ENCODE assay signal across 9 mouse cellular contexts in genomic region chr3:96564633-96565032, GRCm38 (mm10). TPM values are rescaled to one million over a fixed set of nuclear protein-coding genes. Genes with fewer than 3 reads are reported as not detected.
DNase-seq lines count a peak whose midpoint lies in the region; ATAC-seq and TF ChIP-seq lines count a peak whose summit lies in the region.
"Had no signal": no experiment of that assay in that cellular context is flagged by ENCODE, and none has a peak within 500 bp of the region (broad histone marks: within the 10 kb centered on the region; RNA-seq: fewer than 3 reads in every experiment).

No protein-coding gene starts in this region.

- intact Hi-C loops in gastrocnemius, postnatal 36 days (cut with DNase I), result no loop called here

- H3K4me2 ChIP-seq in intestine, embryonic 15.5 days (replicated peaks), result peak overlapping the region; percentile 27

- peaks cover 9% of the 10 kb centered on the region; the same call in 1 of the 2 replicates for H3K36me3 ChIP-seq in intestine, embryonic 15.5 days

- ATAC-seq in activated CD4-positive, CD25-positive, alpha-beta regulatory T cell, adult 4 months, result peak; percentile 77
- ATAC-seq in intestine, embryonic 15.5 days, result no peak; the same call in none of the 2 replicates

- 43% methylated on average over 7 of the region's 7 CpGs for WGBS in intestine, embryonic 15.5 days
- WGBS in lung, adult 2 months, result 9% methylated on average over 7 of the region's 7 CpGs

- DNase-seq in gastrocnemius, adult 18-20 months (ENCODE audit: low spot score), result peak; percentile 47
- no peak for DNase-seq in gastrocnemius, postnatal 36 days
- peak; percentile 53 for DNase-seq in lung, adult 2 months
- peak; percentile 62 for DNase-seq in thymus, postnatal 0 days (ENCODE audit: low spot score)
- DNase-seq in left cerebral cortex, adult 18-20 months (ENCODE audit: low spot score in 2 of 2), result no peak
- DNase-seq in right cerebral cortex, postnatal 10 days (ENCODE audit: low spot score in 2 of 2), result no peak

- H3K9me3 ChIP-seq in intestine, embryonic 15.5 days, result no peaks in the 10 kb centered on the region

- TF ChIP-seq POLR2A in lung, adult 2 months (IDR thresholded peaks at IDR 0.05; ENCODE audit: borderline replicate concordance, extremely low read depth, low read depth, low read length), result peak; percentile 44; the same call in 1 of the 2 replicates

- H3K27ac ChIP-seq in intestine, embryonic 15.5 days, result peak overlapping the region; percentile 81

- no peaks in the 10 kb centered on the region for H3K27me3 ChIP-seq in intestine, embryonic 15.5 days (replicated peaks)

- H3K4me1 ChIP-seq in intestine, embryonic 15.5 days (replicated peaks), result peaks cover 38% of the 10 kb centered on the region
- peaks cover 23% of the 10 kb centered on the region for H3K4me1 ChIP-seq in lung, adult 2 months (ENCODE audit: control insufficient read depth, insufficient read depth, low read length)

- no peak overlapping the region for H3K4me3 ChIP-seq in intestine, embryonic 15.5 days (replicated peaks)
- H3K4me3 ChIP-seq in lung, adult 2 months (replicated peaks; ENCODE audit: extremely low read depth, low read depth, low read length), result no peak overlapping the region
- H3K4me3 ChIP-seq: myocyte had no signal

- H3K9ac ChIP-seq in intestine, embryonic 15.5 days, result no peak overlapping the region

- TF ChIP-seq CTCF in lung, adult 2 months (IDR thresholded peaks at IDR 0.05; ENCODE audit: insufficient read depth, low read length), result no peak

RNA-seq across cellular contexts. Expression of gene Txnip, which starts 6.9 kb away (rescaled TPM):
- 100 to 1,000 TPM; 344 to 646 TPM for total RNA-seq in gastrocnemius, adult 18-20 months (2021)
- 100 to 1,000 TPM; 572 to 620 TPM for total RNA-seq in gastrocnemius, postnatal 36 days (2021)
- polyA plus RNA-seq in activated CD4-positive, CD25-positive, alpha-beta regulatory T cell, adult 4 months (2017; shearing (Covaris generic)), result 100 to 1,000 TPM; 276 to 326 TPM
- polyA plus RNA-seq in intestine, embryonic 15.5 days (2015; fragmentation: Nextera tagmentation; extraction: Ambion mirVana), result 136 and 146 TPM in 2 replicates
- 687 and 806 TPM in 2 replicates for polyA plus RNA-seq in lung, adult 2 months (2012; rRNA removed)
- polyA plus RNA-seq in thymus, postnatal 0 days (2015; fragmentation: Nextera tagmentation; extraction: Ambion mirVana), result 260 TPM in 2 replicates
- 10 to 100 TPM; 19.4 to 25.9 TPM for total RNA-seq in left cerebral cortex, adult 18-20 months (2021)

RNA-seq across cellular contexts. Expression of gene Gm16253, which starts 12.2 kb away (rescaled TPM):
- total RNA-seq in gastrocnemius, adult 18-20 months (2021), result 1 to 10 TPM; 1.2 to 2.0 TPM
- 1 to 10 TPM; 1.4 to 2.4 TPM for total RNA-seq in gastrocnemius, postnatal 36 days (2021)
- polyA plus RNA-seq in activated CD4-positive, CD25-positive, alpha-beta regulatory T cell, adult 4 months (2017; shearing (Covaris generic)), result not detected
- polyA plus RNA-seq in intestine, embryonic 15.5 days (2015; fragmentation: Nextera tagmentation; extraction: Ambion mirVana), result 0.67 and 1.5 TPM in 2 replicates
- polyA plus RNA-seq in lung, adult 2 months (2012; rRNA removed), result not detected in 2 replicates
- 0.42 and 0.46 TPM in 2 replicates for polyA plus RNA-seq in thymus, postnatal 0 days (2015; fragmentation: Nextera tagmentation; extraction: Ambion mirVana)
- not detected for total RNA-seq in left cerebral cortex, adult 18-20 months (2021)

RNA-seq across cellular contexts. Expression of gene Polr3gl, which starts 29.3 kb away (rescaled TPM):
- 10 to 100 TPM; 44.0 to 56.1 TPM for total RNA-seq in gastrocnemius, adult 18-20 months (2021)
- total RNA-seq in gastrocnemius, postnatal 36 days (2021), result 10 to 100 TPM; 36.7 to 41.4 TPM
- 10 to 100 TPM; 25.1 to 35.6 TPM for polyA plus RNA-seq in activated CD4-positive, CD25-positive, alpha-beta regulatory T cell, adult 4 months (2017; shearing (Covaris generic))
- polyA plus RNA-seq in intestine, embryonic 15.5 days (2015; fragmentation: Nextera tagmentation; extraction: Ambion mirVana), result 26.5 and 31.3 TPM in 2 replicates
- 18.3 and 21.3 TPM in 2 replicates for polyA plus RNA-seq in lung, adult 2 months (2012; rRNA removed)
- 25.8 and 28.8 TPM in 2 replicates for polyA plus RNA-seq in thymus, postnatal 0 days (2015; fragmentation: Nextera tagmentation; extraction: Ambion mirVana)
- total RNA-seq in left cerebral cortex, adult 18-20 months (2021), result 10 to 100 TPM; 24.0 to 24.8 TPM

RNA-seq across cellular contexts. Expression of gene Ankrd34a, which starts 31.8 kb away (rescaled TPM):
- total RNA-seq in gastrocnemius, adult 18-20 months (2021), result 1 to 10 TPM; 1.0 to 1.7 TPM
- under 1 TPM; 0.59 to 0.92 TPM for total RNA-seq in gastrocnemius, postnatal 36 days (2021)
- not detected for polyA plus RNA-seq in activated CD4-positive, CD25-positive, alpha-beta regulatory T cell, adult 4 months (2017; shearing (Covaris generic))
- polyA plus RNA-seq in intestine, embryonic 15.5 days (2015; fragmentation: Nextera tagmentation; extraction: Ambion mirVana), result 1.9 and 2.3 TPM in 2 replicates
- polyA plus RNA-seq in lung, adult 2 months (2012; rRNA removed), result 0.27 and 0.44 TPM in 2 replicates
- 0.07 and 0.09 TPM in 2 replicates for polyA plus RNA-seq in thymus, postnatal 0 days (2015; fragmentation: Nextera tagmentation; extraction: Ambion mirVana)
- 10 to 100 TPM; 67.3 to 77.4 TPM for total RNA-seq in left cerebral cortex, adult 18-20 months (2021)

RNA-seq across cellular contexts. Expression of gene Lix1l, which starts 36.3 kb away (rescaled TPM):
- total RNA-seq in gastrocnemius, adult 18-20 months (2021), result 1 to 10 TPM; 4.2 to 7.6 TPM
- 1 to 10 TPM; 5.5 to 6.3 TPM for total RNA-seq in gastrocnemius, postnatal 36 days (2021)
- polyA plus RNA-seq in activated CD4-positive, CD25-positive, alpha-beta regulatory T cell, adult 4 months (2017; shearing (Covaris generic)), result under 1 TPM; 0.09 to 0.14 TPM
- polyA plus RNA-seq in intestine, embryonic 15.5 days (2015; fragmentation: Nextera tagmentation; extraction: Ambion mirVana), result 4.8 and 5.7 TPM in 2 replicates
- polyA plus RNA-seq in lung, adult 2 months (2012; rRNA removed), result 20.6 and 34.4 TPM in 2 replicates
- polyA plus RNA-seq in thymus, postnatal 0 days (2015; fragmentation: Nextera tagmentation; extraction: Ambion mirVana), result 1.7 TPM in 2 replicates
- total RNA-seq in left cerebral cortex, adult 18-20 months (2021), result 10 to 100 TPM; 20.8 to 21.5 TPM

Comparison
In these comparisons a context has a peak if more than half of its experiments do, and no peak if none do; other contexts are left out.
1. DNase-seq: peak in gastrocnemius, adult 18-20 months (single experiment), lung, adult 2 months (single experiment) and thymus, postnatal 0 days (single experiment); none in gastrocnemius, postnatal 36 days (0 of 2), left cerebral cortex, adult 18-20 months (0 of 2) and right cerebral cortex, postnatal 10 days (0 of 2).